Mouse (Mus musculus) hindbrain, embryonic 13.5 days (tissue): ENCODE data around the gene Ndufb8. TPM values are rescaled to one million over a fixed set of nuclear protein-coding genes. Genes with fewer than 3 reads are reported as not detected.

ENCODE experiments used
- ATAC-seq: fragments of 200-750 bp; cut with Nextera tagmentation; 2 replicates; pipeline ENCODE4 v1.8.0; 2017; ENCODE audit warnings: moderate TSS enrichment; ENCODE audit not compliant: low FRiP score
- H3K27ac ChIP-seq: fragments of 300-500 bp; sonication (generic); 2 replicates; pipeline ENCODE4 v1.5.1; 2015; ENCODE audit warnings: inconsistent platforms, mild to moderate bottlenecking, moderate library complexity
- H3K27me3 ChIP-seq: fragments of 300-500 bp; sonication (generic); 2 replicates; pipeline ENCODE4 v1.6.1; 2015; ENCODE audit warnings: mild to moderate bottlenecking, inconsistent platforms
- H3K36me3 ChIP-seq: fragments of 300-500 bp; sonication (generic); 2 replicates; pipeline ENCODE4 v1.6.1; 2015; ENCODE audit warnings: mild to moderate bottlenecking, inconsistent platforms
- H3K4me1 ChIP-seq: fragments of 300-500 bp; sonication (generic); replicated peaks from 2 replicates; pipeline ENCODE4 v1.6.1; 2015; ENCODE audit warnings: inconsistent platforms
- H3K4me2 ChIP-seq: fragments of 300-500 bp; sonication (generic); 2 replicates; pipeline ENCODE4 v1.6.1; 2015; ENCODE audit warnings: inconsistent platforms, mild to moderate bottlenecking, moderate library complexity
- H3K4me3 ChIP-seq: fragments of 300-500 bp; sonication (generic); 2 replicates; pipeline ENCODE4 v1.5.1; 2015; ENCODE audit warnings: mild to moderate bottlenecking, inconsistent platforms
- H3K9ac ChIP-seq: fragments of 300-500 bp; sonication (generic); 2 replicates; pipeline ENCODE4 v1.6.1; 2015; ENCODE audit warnings: mild to moderate bottlenecking, inconsistent platforms
- H3K9me3 ChIP-seq: fragments of 300-500 bp; sonication (generic); 2 replicates; pipeline ENCODE4 v1.6.1; 2016; ENCODE audit warnings: inconsistent platforms
- WGBS: fragments of 180-500 bp; shearing (Covaris S2); methylation state at CpG from one replicate; pipeline ENCODE4 v1.1.7; 2015; 5-methylcytosine and 5-hydroxymethylcytosine counted together
- polyA plus RNA-seq: library from polyadenylated mRNA; unstranded; fragments of >200 nt; fragmentation: Nextera tagmentation; extraction: Ambion mirVana; gene quantifications from 2 replicates; pipeline ENCODE4 v1.2.1, GENCODE M21; 2015

The Ndufb8 gene
- polyA plus RNA-seq, 1 experiment from 2014 or later = 592 TPM

DNA sequence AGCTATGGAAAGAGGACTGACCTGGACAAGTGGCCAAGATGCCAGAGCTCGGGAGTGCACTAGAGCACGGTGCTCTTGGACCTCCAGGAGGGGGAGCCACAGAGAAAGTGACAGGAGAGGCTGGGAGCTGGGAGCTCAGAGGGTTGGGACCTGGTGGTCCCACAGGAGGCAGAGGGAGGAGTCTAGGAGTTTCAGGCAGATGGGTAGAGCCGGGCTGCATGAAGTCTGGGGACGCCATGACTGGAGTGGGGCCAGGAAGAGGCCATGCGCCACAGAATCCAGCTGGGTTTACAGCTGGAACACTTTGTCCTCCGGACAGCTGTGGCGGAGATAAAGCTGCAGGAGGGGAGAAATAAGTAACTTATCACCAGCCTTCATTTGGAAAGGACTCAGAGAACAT is 36.1 kb downstream of the Ndufb8 start:
- 23% methylated on average over 7 of the region's 7 CpGs for WGBS
- Histone ChIP-seq H3K27ac (no peak overlapping the region), H3K4me3 (no peak overlapping the region), H3K36me3 (no peaks in the 10 kb centered on the region), H3K4me1 (peaks cover 29% of the 10 kb centered on the region), H3K27me3 (peaks cover 88% of the 10 kb centered on the region), H3K4me2 (no peak overlapping the region), H3K9ac (no peak overlapping the region), H3K9me3 (no peaks in the 10 kb centered on the region)
- ATAC-seq = no peak

DNA sequence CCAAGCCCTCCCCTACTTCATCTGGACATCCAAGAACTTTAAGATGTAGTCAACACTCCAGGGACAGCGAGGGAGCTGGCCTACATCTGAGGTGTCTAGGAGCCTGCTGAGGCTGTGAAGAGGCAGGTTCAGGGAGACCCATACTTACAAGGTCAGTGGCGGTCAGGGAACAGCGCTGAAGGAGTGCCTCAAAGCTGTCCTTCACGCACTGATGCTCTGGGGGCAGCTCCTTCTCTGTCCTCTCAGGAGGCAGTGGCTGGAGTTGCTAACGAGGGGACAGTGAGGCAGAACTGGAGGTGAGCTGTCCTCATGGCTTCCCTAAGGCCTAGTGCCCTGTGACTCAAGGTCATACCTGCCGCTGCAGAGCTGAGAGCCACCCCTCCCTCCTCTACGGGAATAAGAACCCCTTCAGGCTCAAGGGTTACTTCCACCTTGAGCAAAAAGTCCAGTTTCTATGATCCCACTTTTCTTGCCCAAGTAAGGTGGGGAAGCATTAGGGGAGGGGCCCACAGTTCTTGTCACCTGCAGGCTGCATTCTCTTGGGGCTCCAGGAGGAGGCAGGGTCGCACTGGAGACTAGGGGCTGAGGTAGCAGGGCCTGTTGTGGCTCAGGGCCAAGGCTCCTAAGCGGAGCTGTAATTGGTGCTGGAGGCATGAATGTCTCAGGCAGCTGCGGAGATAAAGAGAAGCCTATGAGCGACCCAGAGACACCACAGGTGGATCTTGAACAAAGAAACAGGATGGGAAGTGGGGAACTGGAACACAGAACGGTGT is 37.1 kb downstream of the Ndufb8 start:
- H3K36me3 ChIP-seq = no peaks in the 10 kb centered on the region
- 53% methylated on average over 12 of the region's 12 CpGs for WGBS
- no peak overlapping the region for H3K9ac ChIP-seq
- H3K27me3 ChIP-seq = peaks cover 89% of the 10 kb centered on the region
- H3K4me3 ChIP-seq = no peak overlapping the region
- no peak overlapping the region for H3K27ac ChIP-seq
- H3K9me3 ChIP-seq = no peaks in the 10 kb centered on the region
- no peak overlapping the region for H3K4me2 ChIP-seq
- peaks cover 32% of the 10 kb centered on the region for H3K4me1 ChIP-seq
- ATAC-seq = no peak

DNA sequence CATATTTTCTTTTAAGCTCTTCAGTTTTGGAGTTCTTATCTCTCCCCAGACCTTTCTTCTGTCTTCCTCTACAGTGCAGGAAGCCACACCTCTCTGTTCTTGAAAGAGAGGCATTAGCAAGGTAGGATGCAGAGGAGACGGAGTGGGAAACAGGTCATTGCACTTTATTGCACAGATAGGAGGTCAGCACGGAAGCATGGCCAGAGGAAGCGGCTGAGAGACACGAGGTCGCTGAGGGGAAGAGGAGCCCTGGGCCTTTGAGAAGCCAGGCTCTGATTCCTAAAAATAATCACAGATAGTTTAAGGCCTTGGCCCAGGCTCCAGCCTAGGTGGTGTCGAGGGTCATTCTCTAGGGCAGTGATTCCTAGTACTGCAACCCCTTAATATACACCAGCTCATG is 39.5 kb downstream of the Ndufb8 start:
- WGBS = 34% methylated on average over 6 of the region's 6 CpGs
- Histone ChIP-seq H3K9me3 (no peaks in the 10 kb centered on the region), H3K4me2 (no peak overlapping the region), H3K27ac (0 out of 2 replicates have a peak overlapping the region, but pooled peaks have one; percentile 12), H3K9ac (no peak overlapping the region), H3K4me1 (peaks cover 48% of the 10 kb centered on the region), H3K36me3 (no peaks in the 10 kb centered on the region), H3K4me3 (no peak overlapping the region), H3K27me3 (peaks cover 96% of the 10 kb centered on the region)
- no peak for ATAC-seq

DNA sequence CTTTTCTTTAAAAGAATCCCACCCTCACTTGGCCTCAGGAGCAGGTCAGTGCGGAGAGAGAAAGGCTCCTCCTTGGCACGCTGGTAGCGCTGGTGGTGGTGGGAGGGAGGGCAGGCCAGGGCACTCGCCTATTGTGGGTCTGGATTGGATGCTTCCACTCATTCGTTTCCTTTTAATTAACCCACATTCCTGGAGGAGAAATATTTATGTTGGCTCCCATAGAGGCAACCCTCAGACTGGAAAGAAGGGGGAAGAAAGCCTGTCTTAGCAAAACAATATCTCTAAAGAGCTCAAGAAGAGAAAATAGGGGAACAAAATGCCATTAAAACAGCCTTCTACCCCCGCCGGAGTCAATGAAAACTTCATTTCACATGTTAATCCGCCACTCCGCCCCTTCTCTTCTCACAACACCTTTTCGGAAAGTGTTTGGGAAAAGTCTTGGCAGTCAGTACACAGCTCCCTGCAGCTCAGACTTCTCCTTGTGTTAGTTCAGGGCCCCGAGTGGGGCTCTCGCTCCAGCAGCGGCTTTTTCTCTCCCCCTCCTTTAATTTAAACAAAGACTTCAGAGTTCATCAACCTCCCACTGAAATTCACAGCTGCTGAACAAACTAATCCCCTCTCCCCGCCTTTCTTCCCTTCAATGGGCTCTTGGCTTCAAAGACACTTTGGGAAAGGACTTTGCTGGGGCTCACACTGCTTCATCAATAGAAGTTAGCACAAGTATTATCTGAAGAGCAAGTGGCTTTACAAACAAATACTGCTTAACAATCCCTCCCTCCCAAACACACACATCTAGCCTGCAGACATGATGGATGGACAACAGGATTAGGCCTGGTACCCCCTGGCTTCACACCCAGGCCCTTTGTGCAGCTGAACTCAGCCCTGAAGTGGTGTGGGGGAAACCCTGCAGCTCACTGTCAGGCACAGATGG is 40.5 kb downstream of the Ndufb8 start:
- Histone ChIP-seq H3K9ac (no peak overlapping the region), H3K4me3 (no peak overlapping the region), H3K4me2 (no peak overlapping the region), H3K9me3 (no peaks in the 10 kb centered on the region), H3K27me3 (peaks cover 97% of the 10 kb centered on the region), H3K4me1 (peaks cover 53% of the 10 kb centered on the region), H3K36me3 (no peaks in the 10 kb centered on the region), H3K27ac (0 out of 2 replicates have a peak overlapping the region, but pooled peaks have one; percentile 12)
- peak; percentile 74 for ATAC-seq
- WGBS = 3% methylated on average over 14 of the region's 14 CpGs

DNA sequence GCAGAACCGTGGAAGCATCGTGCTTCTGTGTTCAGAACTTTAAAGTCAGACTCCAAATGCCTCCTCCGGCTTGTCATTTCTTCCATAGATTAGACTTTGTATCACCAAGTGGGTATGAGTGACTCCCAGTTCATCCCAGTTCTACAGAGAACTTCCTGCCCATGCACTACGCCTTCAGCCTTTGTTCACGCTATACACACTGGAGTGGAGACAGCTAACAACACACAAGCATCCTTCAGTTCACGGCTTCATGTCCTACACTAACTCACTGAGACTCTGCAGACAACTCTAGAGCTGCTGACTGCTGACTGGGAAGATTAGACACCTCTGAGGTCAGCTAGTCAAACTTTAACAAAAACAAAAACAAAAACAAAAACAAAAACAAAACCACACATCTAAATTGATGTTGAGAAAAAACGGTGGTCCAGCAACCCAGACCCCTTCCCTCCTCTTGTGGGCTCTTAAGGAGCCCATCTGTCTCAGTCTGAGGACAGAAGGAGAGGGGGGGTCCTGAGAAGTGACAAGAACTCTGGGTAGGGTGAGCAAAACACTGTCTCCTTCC is 41.2 kb downstream of the Ndufb8 start:
- H3K4me1 ChIP-seq = peaks cover 49% of the 10 kb centered on the region
- no peaks in the 10 kb centered on the region for H3K9me3 ChIP-seq
- WGBS = 12% methylated on average over 7 of the region's 7 CpGs
- no peaks in the 10 kb centered on the region for H3K36me3 ChIP-seq
- H3K4me2 ChIP-seq = no peak overlapping the region
- H3K4me3 ChIP-seq = no peak overlapping the region
- H3K27me3 ChIP-seq = peaks cover 99% of the 10 kb centered on the region
- H3K9ac ChIP-seq = no peak overlapping the region
- H3K27ac ChIP-seq = 0 out of 2 replicates have a peak overlapping the region, but pooled peaks have one; percentile 12
- no peak for ATAC-seq

DNA sequence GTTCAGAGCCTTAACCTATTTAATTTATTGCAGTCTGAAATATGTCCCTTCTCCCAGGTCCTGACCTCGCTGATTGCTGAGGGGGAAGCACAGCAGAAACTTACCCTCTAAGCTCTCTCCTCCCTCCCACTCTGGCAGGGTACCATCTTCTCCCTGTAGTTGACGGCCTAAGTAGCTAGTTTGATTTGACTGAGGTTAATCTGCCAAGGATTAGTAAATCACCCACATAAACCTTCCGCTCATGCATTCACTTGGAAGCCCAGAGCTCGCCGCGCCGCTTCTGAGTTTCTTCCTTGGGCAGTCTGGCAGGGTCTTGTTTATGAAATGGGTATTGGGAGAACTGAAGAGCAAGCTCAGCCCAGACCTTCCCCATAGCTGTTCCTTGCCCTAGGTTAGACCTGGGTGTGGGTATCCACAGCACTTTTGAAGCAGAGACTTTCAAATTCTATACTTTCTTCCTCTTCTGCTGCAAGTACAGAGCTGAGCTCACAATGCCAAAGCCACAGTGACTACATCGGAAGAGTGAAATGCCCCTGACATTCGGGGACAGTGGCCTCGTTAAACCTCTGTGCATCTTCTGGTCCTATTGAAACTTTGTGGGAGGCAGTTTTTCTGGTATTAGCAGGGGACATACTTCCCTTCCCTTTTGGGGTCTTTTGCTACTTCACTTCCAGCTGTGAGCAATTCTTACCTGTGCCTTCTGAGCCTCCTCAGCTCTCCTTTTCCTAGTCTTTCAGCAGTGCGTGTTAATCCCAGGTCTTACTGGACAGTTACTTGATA is 42.0 kb downstream of the Ndufb8 start:
- H3K4me1 ChIP-seq = peaks cover 49% of the 10 kb centered on the region
- no peaks in the 10 kb centered on the region for H3K9me3 ChIP-seq
- H3K27me3 ChIP-seq = peaks cover 98% of the 10 kb centered on the region
- no peak for ATAC-seq
- 12% methylated on average over 11 of the region's 11 CpGs for WGBS
- H3K36me3 ChIP-seq = no peaks in the 10 kb centered on the region
- no peak overlapping the region for H3K27ac ChIP-seq
- H3K4me3 ChIP-seq = no peak overlapping the region
- no peak overlapping the region for H3K9ac ChIP-seq
- no peak overlapping the region for H3K4me2 ChIP-seq

DNA sequence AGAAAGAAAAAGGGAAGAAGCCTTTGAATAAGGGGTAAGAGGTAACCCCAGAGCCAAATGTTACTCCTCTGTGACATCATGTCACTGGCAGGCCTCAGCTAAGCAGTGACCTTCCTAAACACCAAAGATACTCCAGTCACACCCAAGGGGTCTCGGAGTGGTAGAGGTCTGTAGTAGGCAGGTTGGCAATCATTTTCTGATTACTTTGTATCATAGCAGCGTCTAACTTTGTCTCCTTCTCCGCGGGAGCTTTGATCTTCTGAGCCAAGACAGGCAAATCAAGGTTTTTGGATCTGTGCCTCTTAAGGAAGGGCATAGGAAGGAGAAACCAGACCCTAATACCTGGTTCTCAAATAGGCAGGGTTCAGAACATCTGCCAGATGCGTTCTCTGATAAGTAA is 42.6 kb downstream of the Ndufb8 start:
- no peak overlapping the region for H3K9ac ChIP-seq
- ATAC-seq = no peak
- peaks cover 49% of the 10 kb centered on the region for H3K4me1 ChIP-seq
- H3K4me3 ChIP-seq = no peak overlapping the region
- no peak overlapping the region; the same call in 1 of the 2 replicates for H3K4me2 ChIP-seq
- no peak overlapping the region for H3K27ac ChIP-seq
- peaks cover 98% of the 10 kb centered on the region for H3K27me3 ChIP-seq
- H3K36me3 ChIP-seq = no peaks in the 10 kb centered on the region
- H3K9me3 ChIP-seq = no peaks in the 10 kb centered on the region
- 20% methylated on average over 5 of the region's 5 CpGs for WGBS

DNA sequence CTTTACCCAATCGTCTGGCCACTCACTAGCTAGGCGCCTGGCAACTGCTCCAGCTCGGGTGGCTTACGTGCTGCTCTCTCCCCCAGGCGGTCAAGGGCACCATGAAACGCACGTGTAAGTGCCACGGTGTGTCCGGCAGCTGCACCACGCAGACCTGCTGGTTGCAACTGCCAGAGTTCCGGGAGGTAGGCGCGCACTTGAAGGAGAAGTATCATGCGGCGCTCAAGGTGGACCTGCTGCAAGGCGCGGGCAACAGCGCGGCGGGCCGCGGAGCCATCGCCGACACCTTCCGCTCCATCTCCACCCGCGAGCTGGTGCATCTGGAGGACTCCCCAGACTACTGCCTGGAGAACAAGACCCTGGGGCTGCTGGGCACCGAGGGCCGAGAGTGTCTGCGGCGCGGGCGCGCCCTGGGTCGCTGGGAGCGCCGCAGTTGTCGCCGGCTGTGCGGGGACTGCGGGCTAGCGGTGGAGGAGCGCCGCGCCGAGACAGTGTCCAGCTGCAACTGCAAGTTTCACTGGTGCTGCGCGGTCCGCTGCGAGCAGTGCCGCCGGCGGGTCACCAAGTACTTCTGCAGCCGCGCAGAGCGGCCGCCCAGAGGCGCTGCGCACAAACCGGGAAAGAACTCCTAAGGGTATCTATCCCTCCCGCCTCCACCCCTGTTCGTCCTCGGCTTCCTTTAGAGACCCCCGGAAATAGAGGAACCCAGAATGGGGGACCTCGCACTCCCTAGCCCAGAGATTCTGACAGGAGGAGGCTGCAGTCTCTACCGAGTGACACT is 43.6 kb downstream of the Ndufb8 start:
- Histone ChIP-seq H3K27me3 (peaks cover 98% of the 10 kb centered on the region), H3K9me3 (no peaks in the 10 kb centered on the region), H3K27ac (peak overlapping the region; percentile 40; the same call in 1 of the 2 replicates), H3K4me2 (peak overlapping the region; percentile 93), H3K36me3 (no peaks in the 10 kb centered on the region), H3K4me3 (peak overlapping the region; percentile 49), H3K9ac (peak overlapping the region; percentile 71), H3K4me1 (peaks cover 42% of the 10 kb centered on the region)
- peak; percentile 55; the same call in 1 of the 2 replicates for ATAC-seq
- WGBS = under 1% methylated on average over 66 of the region's 66 CpGs

DNA sequence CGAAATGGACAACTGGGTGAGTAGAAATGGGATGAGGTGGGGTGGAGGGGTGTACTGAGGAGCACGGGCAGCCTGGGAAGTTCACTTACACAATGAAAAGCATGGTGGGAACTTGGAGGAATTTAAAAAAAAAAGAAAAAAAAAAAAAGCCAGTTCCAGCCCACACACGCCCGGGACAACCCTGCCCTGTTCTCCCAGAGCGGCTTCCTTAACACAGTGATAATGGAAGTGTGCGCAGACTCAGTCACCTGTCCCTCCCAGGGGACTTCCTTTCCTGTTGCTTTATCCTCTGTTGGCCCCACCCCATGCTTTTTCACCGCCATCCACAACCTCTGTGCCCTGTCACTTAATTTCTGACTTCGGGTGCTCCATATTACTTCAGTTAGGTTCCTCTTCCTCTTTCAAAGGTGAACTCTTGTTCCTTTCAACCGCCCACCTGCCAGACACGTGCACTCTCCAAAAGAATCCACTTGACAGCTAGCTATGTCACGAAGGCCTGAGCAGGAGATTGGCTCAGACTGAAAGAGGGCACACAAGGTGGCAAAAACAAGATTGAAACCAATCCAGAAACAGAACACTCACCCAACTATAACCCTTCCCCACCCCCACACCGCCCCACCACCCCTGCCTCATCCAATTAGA is 44.6 kb downstream of the Ndufb8 start:
- ATAC-seq = no peak
- Histone ChIP-seq H3K27ac (no peak overlapping the region), H3K27me3 (peaks cover 96% of the 10 kb centered on the region), H3K4me1 (peaks cover 39% of the 10 kb centered on the region), H3K4me2 (peak overlapping the region; percentile 93), H3K36me3 (no peaks in the 10 kb centered on the region), H3K4me3 (peak overlapping the region; percentile 49), H3K9ac (no peak overlapping the region), H3K9me3 (no peaks in the 10 kb centered on the region)
- WGBS = 2% methylated on average over 12 of the region's 12 CpGs

DNA sequence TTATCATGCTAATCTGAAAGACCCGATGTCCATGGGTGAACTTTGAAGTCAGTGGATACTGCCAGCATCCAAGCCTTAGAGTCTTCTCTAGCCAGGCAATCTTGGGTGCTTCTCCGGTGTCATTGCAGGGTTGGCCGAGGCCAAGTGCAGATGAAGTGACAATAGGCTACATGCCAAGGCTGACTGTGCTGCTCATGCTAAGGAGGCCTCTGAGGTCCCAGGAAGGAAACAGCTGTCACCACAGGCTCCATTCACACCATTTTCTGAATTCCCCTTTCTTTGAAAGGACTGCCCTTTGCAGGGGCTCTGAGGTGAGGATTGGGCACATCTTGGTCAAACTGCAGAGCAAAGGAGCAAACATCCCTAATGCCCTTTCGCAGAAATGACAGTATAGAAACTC is 52.5 kb downstream of the Ndufb8 start:
- 86% methylated on average over 4 of the region's 4 CpGs for WGBS
- H3K36me3 ChIP-seq = no peaks in the 10 kb centered on the region
- H3K9ac ChIP-seq = no peak overlapping the region
- peaks cover 93% of the 10 kb centered on the region for H3K27me3 ChIP-seq
- no peak overlapping the region for H3K27ac ChIP-seq
- no peaks in the 10 kb centered on the region for H3K9me3 ChIP-seq
- no peak overlapping the region for H3K4me3 ChIP-seq
- no peak overlapping the region for H3K4me2 ChIP-seq
- no peaks in the 10 kb centered on the region for H3K4me1 ChIP-seq
- no peak for ATAC-seq

DNA sequence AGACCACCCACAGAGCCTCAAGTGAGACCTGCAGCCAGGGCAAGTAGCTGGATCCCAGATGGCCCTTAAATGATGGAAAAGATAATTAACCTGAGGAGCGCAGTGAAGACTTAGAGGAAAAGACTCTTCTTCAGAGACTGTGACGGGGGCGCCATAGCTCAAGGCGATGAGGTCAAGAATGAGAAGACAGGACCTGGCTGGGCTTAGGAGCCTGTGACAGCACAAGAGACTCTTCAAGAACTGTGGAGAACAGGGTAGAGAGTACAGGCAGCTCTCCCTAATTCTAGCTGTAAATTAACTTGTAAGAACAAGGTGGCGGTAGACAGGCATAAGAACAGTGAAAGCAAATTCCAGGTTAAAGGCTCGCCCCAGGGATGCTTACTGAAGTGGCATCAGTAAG is 53.3 kb downstream of the Ndufb8 start:
- Histone ChIP-seq H3K4me1 (no peaks in the 10 kb centered on the region), H3K4me2 (no peak overlapping the region), H3K9ac (no peak overlapping the region), H3K27me3 (peaks cover 93% of the 10 kb centered on the region), H3K4me3 (no peak overlapping the region), H3K9me3 (no peaks in the 10 kb centered on the region), H3K27ac (no peak overlapping the region), H3K36me3 (no peaks in the 10 kb centered on the region)
- 80% methylated on average over 6 of the region's 6 CpGs for WGBS
- no peak for ATAC-seq
